Mouse (Mus musculus) thymus, adult 2 months (tissue): ENCODE results near the gene Gm28053.

Experiments used
- CTCF ChIP-seq: fragments of 200-500 bp; IDR thresholded peaks from 2 replicates; pipeline ENCODE4 v1.5.1; 2012; ENCODE audit warnings: mild to moderate bottlenecking, control low read depth, low read length, moderate library complexity, borderline replicate concordance; ENCODE audit not compliant: control insufficient read depth, poor library complexity, insufficient read depth; ENCODE audit errors: extremely low read depth
- POLR2A ChIP-seq: fragments of 200-500 bp; IDR thresholded peaks from 2 replicates; pipeline ENCODE4 v1.6.1; 2012; ENCODE audit warnings: mild to moderate bottlenecking, low read length, control low read depth, moderate library complexity; ENCODE audit not compliant: control insufficient read depth, poor library complexity, insufficient read depth; ENCODE audit errors: extremely low read depth

DNA sequence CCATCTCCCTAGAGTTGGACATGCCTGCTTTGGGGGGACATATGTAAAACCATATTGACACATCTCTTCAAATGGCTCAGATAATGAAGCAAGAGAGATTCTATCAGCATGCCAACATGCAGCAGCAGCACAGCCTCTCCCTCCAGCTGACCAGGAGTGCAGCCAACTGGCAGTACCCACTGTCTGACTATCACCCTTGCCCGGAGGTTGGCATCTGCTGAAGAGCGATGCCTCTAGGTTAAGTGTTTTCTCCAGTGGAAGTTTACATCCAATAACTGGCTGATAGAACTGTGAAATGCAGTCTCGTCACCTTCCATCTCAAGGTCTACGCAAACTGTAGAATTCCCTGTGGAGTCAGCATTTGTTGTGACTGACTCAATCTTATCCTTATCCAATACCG lies 19.3 kb downstream of the Gm28053 start:
- TF ChIP-seq CTCF, result no peak
- no peak for TF ChIP-seq POLR2A
